Comparison of ENCODE assay signal across 8 mouse cellular contexts in genomic region chr19:9942539-9943533, GRCm38 (mm10). TPM values are rescaled to one million over a fixed set of nuclear protein-coding genes. Genes with fewer than 3 reads are reported as not detected.
DNase-seq lines count a peak whose midpoint lies in the region; ATAC-seq and TF ChIP-seq lines count a peak whose summit lies in the region.

No protein-coding gene starts in this region.

- no peaks in the 10 kb centered on the region for H3K9me3 ChIP-seq in hindbrain, embryonic 12.5 days (replicated peaks)
- H3K9me3 ChIP-seq in hindbrain, embryonic 11.5 days (ENCODE audit: control insufficient read depth, low read length): no peaks in the 10 kb centered on the region
- no peaks in the 10 kb centered on the region for H3K9me3 ChIP-seq in G1E (replicated peaks)
- no peaks in the 10 kb centered on the region for H3K9me3 ChIP-seq in heart, embryonic 15.5 days (replicated peaks)

- H3K36me3 ChIP-seq in hindbrain, embryonic 12.5 days: no peaks in the 10 kb centered on the region
- no peaks in the 10 kb centered on the region for H3K36me3 ChIP-seq in hindbrain, embryonic 11.5 days (ENCODE audit: control insufficient read depth, insufficient read depth, low read length)
- no peaks in the 10 kb centered on the region for H3K36me3 ChIP-seq in G1E (replicated peaks)
- no peaks in the 10 kb centered on the region for H3K36me3 ChIP-seq in heart, embryonic 15.5 days

- no peak for ATAC-seq in hindbrain, embryonic 12.5 days (ENCODE audit: low FRiP score)
- ATAC-seq in hindbrain, embryonic 11.5 days (ENCODE audit: low FRiP score): no peak
- ATAC-seq in G1E (ENCODE audit: extremely low read depth, insufficient number of reproducible peaks, low FRiP score, poor library complexity, severe bottlenecking): no peak
- 0 out of 2 replicates have a peak, but pooled peaks have one; percentile 28 for ATAC-seq in heart, embryonic 15.5 days (replicated peaks; ENCODE audit: insufficient number of reproducible peaks, insufficient read depth, low FRiP score, low read depth)

- H3K9ac ChIP-seq in hindbrain, embryonic 12.5 days: no peak overlapping the region
- no peak overlapping the region for H3K9ac ChIP-seq in hindbrain, embryonic 11.5 days (ENCODE audit: low read depth, low read length)
- H3K9ac ChIP-seq in heart, embryonic 15.5 days: no peak overlapping the region

- H3K27me3 ChIP-seq in hindbrain, embryonic 12.5 days: no peaks in the 10 kb centered on the region
- no peaks in the 10 kb centered on the region for H3K27me3 ChIP-seq in hindbrain, embryonic 11.5 days (ENCODE audit: control insufficient read depth, insufficient read depth, low read length)
- H3K27me3 ChIP-seq in G1E (ENCODE audit: insufficient read depth, low read length): no peaks in the 10 kb centered on the region
- H3K27me3 ChIP-seq in heart, embryonic 15.5 days: no peaks in the 10 kb centered on the region

- no peak overlapping the region for H3K4me3 ChIP-seq in hindbrain, embryonic 12.5 days
- H3K4me3 ChIP-seq in hindbrain, embryonic 11.5 days (ENCODE audit: low read depth, low read length): no peak overlapping the region
- H3K4me3 ChIP-seq in G1E (ENCODE audit: low read depth, low read length): peak overlapping the region; percentile 54; the same call in 1 of the 2 replicates
- no peak overlapping the region for H3K4me3 ChIP-seq in heart, embryonic 15.5 days

- no peak for TF ChIP-seq CTCF in G1E (IDR thresholded peaks at IDR 0.05; ENCODE audit: low read depth, low read length)

- DNase-seq in hindbrain, embryonic 11.5 days (ENCODE audit: low spot score): no peak
- DNase-seq in G1E (ENCODE audit: low spot score): no peak
- peak; percentile 35 for DNase-seq in lung, postnatal 36 days
- no peak for DNase-seq in urinary bladder, postnatal 25 days (ENCODE audit: low spot score)
- DNase-seq in gastrocnemius, postnatal 10 days: no peak
- no peak for DNase-seq in kidney, adult 9 months

- 62% methylated on average over 10 of the region's 10 CpGs for WGBS in hindbrain, embryonic 12.5 days
- WGBS in hindbrain, embryonic 11.5 days: 72% methylated on average over 10 of the region's 10 CpGs
- 35% methylated on average over 10 of the region's 10 CpGs for WGBS in heart, embryonic 15.5 days

- no peak overlapping the region for H3K4me2 ChIP-seq in hindbrain, embryonic 12.5 days (replicated peaks)
- no peak overlapping the region for H3K4me2 ChIP-seq in hindbrain, embryonic 11.5 days (replicated peaks; ENCODE audit: low read depth, low read length)
- H3K4me2 ChIP-seq in heart, embryonic 15.5 days: no peak overlapping the region

- 0 out of 2 replicates have a peak overlapping the region, but pooled peaks have one; percentile 35 for H3K27ac ChIP-seq in hindbrain, embryonic 12.5 days
- no peak overlapping the region for H3K27ac ChIP-seq in hindbrain, embryonic 11.5 days (ENCODE audit: low read depth, low read length)
- H3K27ac ChIP-seq in heart, embryonic 15.5 days: peak overlapping the region; percentile 58

- H3K4me1 ChIP-seq in hindbrain, embryonic 12.5 days: peaks cover 13% of the 10 kb centered on the region
- no peaks in the 10 kb centered on the region for H3K4me1 ChIP-seq in hindbrain, embryonic 11.5 days (replicated peaks; ENCODE audit: control insufficient read depth, insufficient read depth, low read length)
- H3K4me1 ChIP-seq in G1E (ENCODE audit: insufficient read depth, low read depth, low read length): peaks cover 77% of the 10 kb centered on the region
- peaks cover 33% of the 10 kb centered on the region for H3K4me1 ChIP-seq in heart, embryonic 15.5 days (replicated peaks)

RNA-seq across cellular contexts. Expression of gene Fth1, which starts 37.6 kb away (rescaled TPM):
- polyA plus RNA-seq in hindbrain, embryonic 12.5 days (2016; fragmentation: Nextera tagmentation; extraction: Ambion mirVana): 1,445 and 1,581 TPM in 2 replicates
- 1,301 and 1,416 TPM in 2 replicates for polyA plus RNA-seq in hindbrain, embryonic 11.5 days (2014; fragmentation: Nextera tagmentation; extraction: Ambion mirVana)
- 2,660 and 2,681 TPM in 2 replicates for total RNA-seq in G1E (2014; fragmentation: Nextera tagmentation)
- total RNA-seq in G1E (2017): 936 and 1,016 TPM in 2 replicates
- polyA plus RNA-seq in G1E (2012): 28,412 and 34,236 TPM in 2 replicates
- 1,879 and 1,985 TPM in 2 replicates for polyA plus RNA-seq in heart, embryonic 15.5 days (2015; fragmentation: Nextera tagmentation; extraction: Ambion mirVana)
- total RNA-seq in gastrocnemius, postnatal 10 days (2021): 1,000 to 10,000 TPM; 2,152 to 2,273 TPM

RNA-seq across cellular contexts. Expression of gene Incenp, which starts 43.5 kb away (rescaled TPM):
- polyA plus RNA-seq in hindbrain, embryonic 12.5 days (2016; fragmentation: Nextera tagmentation; extraction: Ambion mirVana): 83.0 and 95.1 TPM in 2 replicates
- polyA plus RNA-seq in hindbrain, embryonic 11.5 days (2014; fragmentation: Nextera tagmentation; extraction: Ambion mirVana): 79.7 and 82.6 TPM in 2 replicates
- total RNA-seq in G1E (2014; fragmentation: Nextera tagmentation) (125 and 160 TPM in 2 replicates), G1E (2017) (73.2 and 83.8 TPM in 2 replicates)
- polyA plus RNA-seq in G1E (2012): 187 and 221 TPM in 2 replicates
- 56.9 and 72.6 TPM in 2 replicates for polyA plus RNA-seq in heart, embryonic 15.5 days (2015; fragmentation: Nextera tagmentation; extraction: Ambion mirVana)
- 10 to 100 TPM; 16.2 to 20.5 TPM for total RNA-seq in gastrocnemius, postnatal 10 days (2021)

RNA-seq across cellular contexts. Expression of gene Best1, which starts 58.6 kb away (rescaled TPM):
- polyA plus RNA-seq in hindbrain, embryonic 12.5 days (2016; fragmentation: Nextera tagmentation; extraction: Ambion mirVana): 0.94 and 1.1 TPM in 2 replicates
- polyA plus RNA-seq in hindbrain, embryonic 11.5 days (2014; fragmentation: Nextera tagmentation; extraction: Ambion mirVana): 0.91 and 1.1 TPM in 2 replicates
- total RNA-seq in G1E (2014; fragmentation: Nextera tagmentation) (not detected in 2 replicates), G1E (2017) (0.22 TPM in 1 of 2 replicates, not detected in the other)
- polyA plus RNA-seq in G1E (2012): 0.03 TPM in 1 of 2 replicates, not detected in the other
- 0.19 and 0.25 TPM in 2 replicates for polyA plus RNA-seq in heart, embryonic 15.5 days (2015; fragmentation: Nextera tagmentation; extraction: Ambion mirVana)
- total RNA-seq in gastrocnemius, postnatal 10 days (2021): 1 to 10 TPM in 1 of 2 experiments, under 1 TPM in 1; 0.59 to 1.1 TPM

RNA-seq across cellular contexts. Expression of gene Rab3il1, which starts 58.6 kb away (rescaled TPM):
- polyA plus RNA-seq in hindbrain, embryonic 12.5 days (2016; fragmentation: Nextera tagmentation; extraction: Ambion mirVana): 35.4 and 40.0 TPM in 2 replicates
- polyA plus RNA-seq in hindbrain, embryonic 11.5 days (2014; fragmentation: Nextera tagmentation; extraction: Ambion mirVana): 35.7 and 35.9 TPM in 2 replicates
- total RNA-seq in G1E (2014; fragmentation: Nextera tagmentation): 4.7 and 25.4 TPM in 2 replicates
- total RNA-seq in G1E (2017): 2.7 and 3.1 TPM in 2 replicates
- 4.0 and 4.2 TPM in 2 replicates for polyA plus RNA-seq in G1E (2012)
- 21.8 and 30.0 TPM in 2 replicates for polyA plus RNA-seq in heart, embryonic 15.5 days (2015; fragmentation: Nextera tagmentation; extraction: Ambion mirVana)
- total RNA-seq in gastrocnemius, postnatal 10 days (2021): 10 to 100 TPM; 15.0 to 18.9 TPM

Comparison
In these comparisons a context has a peak if more than half of its experiments do, and no peak if none do; other contexts are left out.
1. RNA of gene Fth1, which starts 37.6 kb away (polyA plus RNA-seq): 28,412 to 34,236 TPM in G1E; 1,879 to 1,985 TPM in heart, embryonic 15.5 days, 1,445 to 1,581 TPM in hindbrain, embryonic 12.5 days and 1,301 to 1,416 TPM in hindbrain, embryonic 11.5 days; every median in the first group is over 10 times any median in the second.